Mouse (Mus musculus) CH12.LX (cell line): ENCODE results near the gene Kiss1r. TPM values are rescaled to one million over a fixed set of nuclear protein-coding genes. Genes with fewer than 3 reads are reported as not detected.

Experiments
- DNase-seq: peaks from one replicate; pipeline ENCODE4 v3.0.0-alpha.2; 2013; ENCODE audit errors: extremely low read depth
- H3K27ac ChIP-seq: 2 replicates; pipeline ENCODE4 v1.5.1; 2012; ENCODE audit warnings: low read depth, mild to moderate bottlenecking, control low read depth, moderate library complexity; ENCODE audit not compliant: insufficient read depth
- H3K27me3 ChIP-seq: replicated peaks from 2 replicates; pipeline ENCODE3; 2012; ENCODE audit warnings: inconsistent platforms
- H3K36me3 ChIP-seq, 2 experiments: replicated peaks in 1 of 2; 2 replicates each; pipeline versions ENCODE3 to v1.6.1; 2012; ENCODE audit warnings: inconsistent platforms in 1 of 2, low read length in 1 of 2, mild to moderate bottlenecking in 1 of 2, mixed read lengths in 1 of 2, moderate library complexity in 1 of 2; ENCODE audit not compliant: control insufficient read depth in 1 of 2, insufficient read depth in 1 of 2
- H3K4me1 ChIP-seq, 2 experiments: 2 replicates each; pipeline ENCODE4 v1.6.1; 2012; ENCODE audit warnings: inconsistent platforms in 1 of 2, moderate library complexity in 1 of 2; ENCODE audit not compliant: insufficient read depth in 2 of 2, control insufficient read depth in 1 of 2
- H3K4me2 ChIP-seq: 2 replicates; pipeline ENCODE4 v1.6.1; 2012; ENCODE audit warnings: low read depth, mild to moderate bottlenecking, control low read depth; ENCODE audit not compliant: poor library complexity, insufficient read depth, severe bottlenecking
- H3K4me3 ChIP-seq, 3 experiments: fragments of 150-350 bp in 1 of 3; sonication (generic) in 1 of 3; replicated peaks in 1 of 3; 2 replicates each; pipeline versions ENCODE3 to v1.5.1; 2011 to 2012; ENCODE audit warnings: low read depth in 2 of 3, low read length in 2 of 3, mild to moderate bottlenecking in 2 of 3, moderate library complexity in 2 of 3, control low read depth in 1 of 3, improper control_type of control experiment in 1 of 3, inconsistent platforms in 1 of 3, mixed read lengths in 1 of 3; ENCODE audit not compliant: poor library complexity in 1 of 3
- H3K79me2 ChIP-seq: replicated peaks from 2 replicates; pipeline ENCODE4 v1.6.1; 2012; ENCODE audit warnings: mild to moderate bottlenecking, moderate library complexity; ENCODE audit not compliant: control insufficient read depth, poor library complexity, insufficient read depth, severe bottlenecking; ENCODE audit errors: extremely low read depth
- H3K9ac ChIP-seq: 2 replicates; pipeline ENCODE4 v1.6.1; 2012; ENCODE audit warnings: low read depth, mild to moderate bottlenecking, control low read depth, moderate library complexity; ENCODE audit not compliant: insufficient read depth
- H3K9me3 ChIP-seq: replicated peaks from 2 replicates; pipeline ENCODE3; 2012; ENCODE audit warnings: low read length, inconsistent platforms, mixed read lengths
- BHLHE40 ChIP-seq: IDR thresholded peaks from 2 replicates; pipeline ENCODE4 v1.6.1; 2011; ENCODE audit warnings: mild to moderate bottlenecking, low read depth, low read length, improper control_type of control experiment
- CHD1 ChIP-seq: IDR thresholded peaks from 2 replicates; pipeline ENCODE4 v1.6.1; 2012; ENCODE audit warnings: low read depth, low read length, improper control_type of control experiment, inconsistent platforms
- CHD2 ChIP-seq: IDR thresholded peaks from 2 replicates; pipeline ENCODE4 v1.6.1; 2011; ENCODE audit warnings: low read length, improper control_type of control experiment
- E2F4 ChIP-seq: IDR thresholded peaks from 2 replicates; pipeline ENCODE4 v1.6.1; 2011; ENCODE audit warnings: low read depth, low read length, improper control_type of control experiment; ENCODE audit not compliant: insufficient replicate concordance
- ELF1 ChIP-seq: IDR thresholded peaks from 2 replicates; pipeline ENCODE4 v1.6.1; 2014; ENCODE audit warnings: low read depth, mild to moderate bottlenecking, inconsistent platforms, low read length, improper control_type of control experiment
- ETS1 ChIP-seq: conservative IDR thresholded peaks from 2 replicates; pipeline ENCODE4 v1.6.1; 2012; ENCODE audit warnings: low read depth, mild to moderate bottlenecking, inconsistent platforms, low read length, improper control_type of control experiment, moderate library complexity
- GABPA ChIP-seq: IDR thresholded peaks from 2 replicates; pipeline ENCODE4 v1.6.1; 2012; ENCODE audit warnings: low read depth, low read length, improper control_type of control experiment, inconsistent platforms; ENCODE audit not compliant: insufficient replicate concordance
- HCFC1 ChIP-seq: IDR thresholded peaks from 2 replicates; pipeline ENCODE4 v1.6.1; 2012; ENCODE audit warnings: low read depth, mild to moderate bottlenecking, inconsistent platforms, low read length, improper control_type of control experiment
- IRF4 ChIP-seq: IDR thresholded peaks from 2 replicates; pipeline ENCODE4 v1.6.1; 2014; ENCODE audit warnings: low read depth, mild to moderate bottlenecking, inconsistent platforms, low read length, improper control_type of control experiment
- KAT2A ChIP-seq: IDR thresholded peaks from 2 replicates; pipeline ENCODE4 v1.6.1; 2012; ENCODE audit warnings: low read length, improper control_type of control experiment, inconsistent platforms; ENCODE audit not compliant: insufficient replicate concordance
- MYC ChIP-seq: IDR thresholded peaks from 2 replicates; pipeline ENCODE4 v1.6.1; 2011; ENCODE audit warnings: low read depth, mild to moderate bottlenecking, improper control_type of control experiment, low read length
- NELFE ChIP-seq: IDR thresholded peaks from 2 replicates; pipeline ENCODE4 v1.6.1; 2011; ENCODE audit warnings: low read depth, low read length, improper control_type of control experiment
- NRF1 ChIP-seq: IDR thresholded peaks from 2 replicates; pipeline ENCODE4 v1.6.1; 2014; ENCODE audit warnings: low read depth, mild to moderate bottlenecking, inconsistent platforms, low read length, improper control_type of control experiment, moderate library complexity
- POLR2A ChIP-seq: IDR thresholded peaks from 2 replicates; pipeline ENCODE4 v1.6.1; 2011; ENCODE audit warnings: low read depth, mild to moderate bottlenecking, improper control_type of control experiment, low read length
- POLR2AphosphoS2 ChIP-seq: IDR thresholded peaks from 2 replicates; pipeline ENCODE4 v1.6.1; 2011; ENCODE audit warnings: low read depth, low read length, improper control_type of control experiment
- SIN3A ChIP-seq: IDR thresholded peaks from 2 replicates; pipeline ENCODE4 v1.6.1; 2012; ENCODE audit warnings: low read length, improper control_type of control experiment, inconsistent platforms
- SMC3 ChIP-seq: IDR thresholded peaks from 2 replicates; pipeline ENCODE4 v1.6.1; 2011; ENCODE audit warnings: low read depth, low read length, improper control_type of control experiment
- TCF12 ChIP-seq: IDR thresholded peaks from 2 replicates; pipeline ENCODE4 v1.6.1; 2014; ENCODE audit warnings: low read depth, mild to moderate bottlenecking, inconsistent platforms, low read length, improper control_type of control experiment
- UBTF ChIP-seq: IDR thresholded peaks from 2 replicates; pipeline ENCODE4 v1.6.1; 2012; ENCODE audit warnings: low read depth, mild to moderate bottlenecking, inconsistent platforms, low read length, improper control_type of control experiment, moderate library complexity
- USF1 ChIP-seq: IDR thresholded peaks from 2 replicates; pipeline ENCODE4 v1.6.1; 2014; ENCODE audit warnings: low read depth, mild to moderate bottlenecking, inconsistent platforms, low read length, improper control_type of control experiment
- USF2 ChIP-seq: conservative IDR thresholded peaks from 2 replicates; pipeline ENCODE4 v1.6.1; 2011; ENCODE audit warnings: low read depth, low read length, improper control_type of control experiment
- ZC3H11A ChIP-seq: IDR thresholded peaks from 2 replicates; pipeline ENCODE4 v1.6.1; 2012; ENCODE audit warnings: low read depth, mild to moderate bottlenecking, inconsistent platforms, low read length, improper control_type of control experiment
- ZNF384 ChIP-seq: IDR thresholded peaks from 2 replicates; pipeline ENCODE4 v1.6.1; 2012; ENCODE audit warnings: low read depth, low read length, improper control_type of control experiment, inconsistent platforms
- dilution Hi-C: fragments of 300-500 bp; cut with MboI; formaldehyde crosslinking; loops from 2 replicates; pipeline ENCODE4 v1.14.3; 2020; ENCODE audit warnings: low sequenced_read_pairs; ENCODE audit not compliant: extremely low pct_unique_long_range_greater_than_20kb, extremely low pct_ligation_motif_present
- in situ Hi-C: fragments of 300-500 bp; cut with MboI; formaldehyde crosslinking; loops from 3 replicates; pipeline ENCODE4 v1.14.3; 2019; ENCODE audit warnings: low sequenced_read_pairs, low pct_ligation_motif_present, low pct_unique_long_range_greater_than_20kb, mixed read lengths
- polyA plus RNA-seq: library from polyadenylated mRNA; unstranded; fragments of >175 nt; gene quantifications from 2 replicates; pipeline ENCODE4 v1.2.1, GENCODE M21; 2012; ENCODE audit warnings: low read depth; ENCODE audit not compliant: insufficient read length
- total RNA-seq, 2 experiments: library from RNA; depleted of rRNA; stranded (reverse); fragments of 300-350 nt in 1 of 2; fragments of >200 nt in 1 of 2; gene quantifications; 2 replicates each; pipeline ENCODE4 v1.2.3; 2012 to 2014

Kiss1r gene
- total and polyA plus RNA-seq, 3 experiments: 0.17 to 0.76 (median 0.24) TPM

- no peaks in the 10 kb centered on the region for H3K9me3 ChIP-seq
- no peak overlapping the region for H3K27ac ChIP-seq
- DNase-seq: no peak
- TF ChIP-seq BHLHE40 (no peak), NRF1 (no peak), POLR2AphosphoS2 (no peak), E2F4 (no peak), ZNF384 (no peak), USF2 (no peak), HCFC1 (no peak), IRF4 (no peak), SMC3 (no peak), CHD2 (no peak), ZC3H11A (no peak), POLR2A (no peak), USF1 (no peak), CHD1 (no peak), MYC (no peak), ELF1 (no peak), KAT2A (no peak), TCF12 (no peak), NELFE (no peak), ETS1 (no peak)
- TF ChIP-seq, all 38 proteins: peak for 0
- dilution Hi-C loops: no loop called here
- H3K36me3 ChIP-seq: no peaks in the 10 kb centered on the region
- no peak overlapping the region for H3K4me2 ChIP-seq
- no peaks in the 10 kb centered on the region for H3K79me2 ChIP-seq
- no peak overlapping the region for H3K9ac ChIP-seq
- H3K4me1 ChIP-seq: peaks cover 19 to 48% of the 10 kb centered on the region in 2 experiments
- peaks cover 3% of the 10 kb centered on the region for H3K27me3 ChIP-seq
- no peak overlapping the region for H3K4me3 ChIP-seq
- in situ Hi-C loops: no loop called here
Observed at GRCm38 (mm10) chr10:79879527-79879926, 37.2 kb upstream of the Kiss1r start.

- H3K27ac ChIP-seq: no peak overlapping the region
- peaks cover 3% of the 10 kb centered on the region for H3K27me3 ChIP-seq
- H3K79me2 ChIP-seq: no peaks in the 10 kb centered on the region
- no peaks in the 10 kb centered on the region for H3K9me3 ChIP-seq
- H3K4me1 ChIP-seq: peaks cover 19 to 48% of the 10 kb centered on the region in 2 experiments
- in situ Hi-C loops: no loop called here
- dilution Hi-C loops: no loop called here
- TF ChIP-seq CHD1 (no peak), UBTF (no peak), GABPA (no peak), IRF4 (no peak), ZNF384 (no peak), ELF1 (no peak), HCFC1 (no peak), SIN3A (no peak), NRF1 (no peak)
- no peak overlapping the region for H3K9ac ChIP-seq
- H3K4me2 ChIP-seq: no peak overlapping the region
- DNase-seq: peak; percentile 46
- H3K36me3 ChIP-seq: no peaks in the 10 kb centered on the region
- H3K4me3 ChIP-seq: no peak overlapping the region
Observed at GRCm38 (mm10) chr10:79880721-79881120, 36.0 kb upstream of the Kiss1r start.
